Mouse (Mus musculus) E14TG2a.4 (cell line): ENCODE results near the gene Sema6d.

ENCODE experiments used
- H3K27me3 ChIP-seq: 2 replicates; pipeline ENCODE4 v1.6.1; 2014; ENCODE audit warnings: low read length, control low read depth; ENCODE audit not compliant: insufficient read depth
- H3K36me3 ChIP-seq: 2 replicates; pipeline ENCODE4 v1.6.1; 2014; ENCODE audit warnings: low read length, control low read depth; ENCODE audit not compliant: insufficient read depth
- H3K4me1 ChIP-seq: replicated peaks from 2 replicates; pipeline ENCODE4 v1.6.1; 2014; ENCODE audit warnings: low read depth, low read length, control low read depth
- H3K4me3 ChIP-seq: replicated peaks from 2 replicates; pipeline ENCODE4 v1.5.1; 2014; ENCODE audit warnings: mild to moderate bottlenecking, low read length
- H3K9me3 ChIP-seq: 2 replicates; pipeline ENCODE4 v1.6.1; 2014; ENCODE audit warnings: low read length, control low read depth
- CTCF ChIP-seq: conservative IDR thresholded peaks from 2 replicates; pipeline ENCODE4 v1.5.1; 2014; ENCODE audit warnings: low read length
- NANOG ChIP-seq: IDR thresholded peaks from 2 replicates; pipeline ENCODE4 v1.6.1; 2014; ENCODE audit warnings: borderline replicate concordance, low read length, mixed read lengths
- POU5F1 ChIP-seq: IDR thresholded peaks from 2 replicates; pipeline ENCODE4 v1.6.1; 2014; ENCODE audit warnings: low read length, borderline replicate concordance

Sema6d gene

DNA sequence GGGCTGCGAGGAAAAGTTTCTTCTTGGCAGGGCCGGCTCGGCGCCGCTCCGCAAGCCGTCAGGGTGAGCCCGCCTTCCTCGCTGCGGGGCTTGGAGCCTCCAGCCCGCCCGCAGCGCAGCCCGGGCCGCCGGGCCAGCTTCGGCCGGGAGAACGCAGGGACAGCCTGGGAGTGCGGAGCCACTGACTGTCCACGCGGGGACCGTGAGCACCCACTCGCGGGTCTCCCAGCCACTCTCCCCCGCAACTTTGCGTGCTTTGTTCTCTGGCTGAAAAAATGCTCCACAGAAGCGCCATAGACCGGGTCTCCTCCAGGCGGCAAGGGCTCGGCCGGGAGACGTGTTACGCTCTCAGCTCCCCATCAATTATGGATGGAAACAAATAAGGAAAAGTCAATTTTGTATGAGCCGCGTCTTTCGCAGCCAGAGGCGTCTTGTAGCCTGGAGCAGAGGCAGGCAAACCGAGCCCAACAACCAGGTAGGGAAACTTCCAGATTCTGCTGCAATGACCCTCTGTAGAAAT, 520.9 kb downstream of the Sema6d start:
- H3K27me3 ChIP-seq: peaks cover 68% of the 10 kb centered on the region
- TF ChIP-seq POU5F1 (no peak), NANOG (no peak), CTCF (no peak)
- H3K9me3 ChIP-seq: peaks cover 10% of the 10 kb centered on the region
- H3K36me3 ChIP-seq: no peaks in the 10 kb centered on the region
- H3K4me3 ChIP-seq: peak overlapping the region; percentile 90
- H3K4me1 ChIP-seq: peaks cover 8% of the 10 kb centered on the region

- H3K4me1 ChIP-seq: peaks cover 8% of the 10 kb centered on the region
- TF ChIP-seq CTCF (no peak), POU5F1 (no peak), NANOG (no peak)
- H3K36me3 ChIP-seq: no peaks in the 10 kb centered on the region
- H3K27me3 ChIP-seq: peaks cover 68% of the 10 kb centered on the region
- peaks cover 14% of the 10 kb centered on the region for H3K9me3 ChIP-seq
- no peak overlapping the region for H3K4me3 ChIP-seq
Observed at GRCm38 (mm10) chr2:124611226-124611625, 521.5 kb downstream of the Sema6d start.

DNA sequence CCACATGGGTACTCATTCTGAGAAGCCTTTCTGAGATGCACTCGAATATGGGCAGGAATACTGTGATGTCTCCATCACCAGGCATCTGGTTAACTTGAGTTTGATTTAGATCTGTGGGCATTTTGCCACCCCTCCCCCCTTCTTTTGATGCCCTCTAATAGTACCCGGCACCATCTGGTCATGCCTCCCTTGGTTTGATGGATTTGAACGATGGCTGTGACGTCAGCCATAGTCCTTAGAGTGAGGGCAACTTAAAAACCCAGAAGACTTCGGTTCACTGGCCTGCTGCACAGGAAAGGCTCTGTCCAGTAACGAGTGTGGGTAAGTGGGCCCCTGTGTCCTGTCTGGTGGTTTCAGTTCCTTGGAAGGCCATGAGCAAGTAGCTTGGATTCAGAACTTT, 522.5 kb downstream of the Sema6d start:
- peaks cover 8% of the 10 kb centered on the region for H3K4me1 ChIP-seq
- TF ChIP-seq NANOG: no peak
- TF ChIP-seq POU5F1: no peak
- no peak for TF ChIP-seq CTCF
- H3K36me3 ChIP-seq: no peaks in the 10 kb centered on the region
- H3K4me3 ChIP-seq: no peak overlapping the region
- peaks cover 67% of the 10 kb centered on the region for H3K27me3 ChIP-seq
- peaks cover 14% of the 10 kb centered on the region for H3K9me3 ChIP-seq

DNA sequence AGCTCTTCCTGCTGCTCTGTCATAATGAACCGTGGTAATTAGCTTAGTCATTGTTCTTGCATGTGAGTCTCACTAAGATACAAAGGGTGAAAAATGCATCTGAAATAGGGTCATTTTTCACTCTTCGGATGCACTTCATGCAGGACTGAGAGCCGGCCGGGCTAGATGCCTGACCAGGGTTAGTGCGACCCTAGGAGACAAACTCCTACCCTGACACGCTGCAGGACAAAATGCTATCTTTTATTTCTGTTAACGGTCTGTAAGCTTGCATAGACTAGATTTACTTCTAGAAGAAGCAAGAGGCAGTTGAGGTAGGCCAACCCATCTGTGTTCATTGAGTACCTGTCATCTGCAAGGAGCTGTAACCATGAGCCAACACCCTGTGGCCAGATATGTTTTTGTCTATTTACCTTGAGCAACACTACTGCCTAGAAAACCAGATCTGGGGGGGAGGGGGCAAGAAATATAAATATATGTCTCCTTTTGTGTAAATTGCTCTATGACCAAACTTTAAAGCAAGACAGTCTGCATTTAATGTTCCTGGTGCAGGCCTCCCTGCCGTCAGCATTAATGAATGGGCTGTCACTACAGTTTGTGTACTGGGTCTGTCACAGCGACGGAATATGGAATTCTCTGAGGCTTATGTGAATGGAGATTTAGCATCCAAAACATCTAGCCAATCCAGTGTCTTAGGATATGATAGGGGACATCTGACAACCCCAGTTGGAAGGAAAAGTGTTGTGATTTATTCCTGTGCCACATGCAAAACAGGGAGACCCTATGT, 523.1 kb downstream of the Sema6d start:
- peaks cover 14% of the 10 kb centered on the region for H3K9me3 ChIP-seq
- H3K36me3 ChIP-seq: no peaks in the 10 kb centered on the region
- no peak for TF ChIP-seq POU5F1
- no peak for TF ChIP-seq NANOG
- TF ChIP-seq CTCF: no peak
- peaks cover 8% of the 10 kb centered on the region for H3K4me1 ChIP-seq
- peaks cover 61% of the 10 kb centered on the region for H3K27me3 ChIP-seq
- no peak overlapping the region for H3K4me3 ChIP-seq

DNA sequence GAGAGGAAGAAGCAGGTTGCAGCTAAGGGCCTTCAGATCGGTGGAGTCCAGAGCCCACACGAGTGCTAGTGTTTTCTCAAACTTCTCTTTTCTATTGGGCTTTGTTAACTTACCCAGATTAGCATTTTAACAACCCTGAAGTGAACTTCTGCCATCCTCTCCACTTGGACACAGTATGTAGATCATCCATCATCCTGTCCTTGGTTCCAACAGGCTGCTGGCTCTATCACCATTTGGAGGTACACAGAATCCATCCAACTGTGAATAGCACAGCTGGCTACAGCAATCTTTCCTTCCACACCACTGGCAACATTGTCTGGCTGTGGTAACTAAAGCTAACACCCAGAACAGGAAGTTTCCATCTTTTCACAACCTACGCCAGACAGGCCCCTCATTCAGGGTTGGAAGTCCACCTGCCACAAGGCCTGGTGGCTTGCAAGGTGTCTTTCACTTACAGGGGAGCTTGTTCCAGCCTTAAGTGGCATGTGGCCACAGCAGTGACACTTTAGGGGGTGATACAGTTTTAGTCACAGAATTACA, 524.0 kb downstream of the Sema6d start:
- no peak for TF ChIP-seq NANOG
- no peak for TF ChIP-seq CTCF
- no peak for TF ChIP-seq POU5F1
- no peaks in the 10 kb centered on the region for H3K36me3 ChIP-seq
- peaks cover 8% of the 10 kb centered on the region for H3K4me1 ChIP-seq
- no peak overlapping the region for H3K4me3 ChIP-seq
- H3K27me3 ChIP-seq: peaks cover 53% of the 10 kb centered on the region
- H3K9me3 ChIP-seq: peaks cover 14% of the 10 kb centered on the region

DNA sequence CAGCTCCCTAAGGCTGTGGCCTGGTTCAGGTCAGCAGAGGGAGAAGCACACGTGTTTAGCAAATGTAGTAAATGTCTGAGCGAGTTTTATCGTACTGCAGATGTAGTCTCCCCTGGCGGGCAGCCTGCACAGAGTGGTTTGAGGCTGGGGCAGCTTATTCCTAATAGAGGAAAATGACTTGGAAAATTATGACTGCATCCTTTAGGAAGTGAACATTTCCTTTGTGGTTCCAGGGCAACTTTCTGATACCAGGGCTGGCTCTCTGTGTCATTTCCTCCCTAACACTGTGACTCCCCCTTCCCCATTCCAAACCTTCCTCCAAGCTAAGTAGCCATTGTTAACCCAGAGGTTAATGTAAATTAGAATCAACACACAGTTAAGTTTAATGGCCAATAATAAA, 527.0 kb downstream of the Sema6d start:
- H3K27me3 ChIP-seq: peaks cover 29% of the 10 kb centered on the region
- no peaks in the 10 kb centered on the region for H3K36me3 ChIP-seq
- peaks cover 14% of the 10 kb centered on the region for H3K9me3 ChIP-seq
- no peaks in the 10 kb centered on the region for H3K4me1 ChIP-seq
- no peak for TF ChIP-seq NANOG
- TF ChIP-seq CTCF: no peak
- TF ChIP-seq POU5F1: no peak
- H3K4me3 ChIP-seq: no peak overlapping the region

- Histone ChIP-seq H3K36me3 (no peaks in the 10 kb centered on the region), H3K27me3 (peaks cover 22% of the 10 kb centered on the region), H3K4me1 (no peaks in the 10 kb centered on the region), H3K4me3 (no peak overlapping the region), H3K9me3 (peaks cover 14% of the 10 kb centered on the region)
- TF ChIP-seq POU5F1 (no peak), CTCF (no peak), NANOG (no peak)
Observed at GRCm38 (mm10) chr2:124617440-124617839, 527.7 kb downstream of the Sema6d start.

DNA sequence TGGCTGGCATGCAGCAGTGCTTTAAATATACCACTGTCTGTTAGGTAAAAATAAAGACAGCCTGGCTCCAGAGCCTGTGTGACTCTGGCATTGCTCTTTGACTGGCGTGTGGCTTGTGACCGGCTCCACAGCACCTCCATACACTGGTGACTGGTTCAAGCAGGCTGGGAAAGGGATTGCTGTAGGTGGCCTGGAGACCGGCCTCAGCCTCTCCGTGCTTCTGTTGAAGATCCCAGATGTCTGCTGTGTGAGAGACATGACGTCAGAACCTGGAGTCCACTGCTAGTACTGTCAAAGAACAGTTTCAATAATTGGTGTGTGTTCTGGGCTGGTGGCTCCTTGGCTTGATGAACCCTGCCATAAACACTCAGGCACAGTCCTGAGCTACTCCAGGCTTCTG, 528.3 kb downstream of the Sema6d start:
- H3K27me3 ChIP-seq: peaks cover 16% of the 10 kb centered on the region
- peaks cover 14% of the 10 kb centered on the region for H3K9me3 ChIP-seq
- H3K4me3 ChIP-seq: no peak overlapping the region
- no peaks in the 10 kb centered on the region for H3K4me1 ChIP-seq
- TF ChIP-seq POU5F1 (no peak), CTCF (no peak), NANOG (no peak)
- no peaks in the 10 kb centered on the region for H3K36me3 ChIP-seq

DNA sequence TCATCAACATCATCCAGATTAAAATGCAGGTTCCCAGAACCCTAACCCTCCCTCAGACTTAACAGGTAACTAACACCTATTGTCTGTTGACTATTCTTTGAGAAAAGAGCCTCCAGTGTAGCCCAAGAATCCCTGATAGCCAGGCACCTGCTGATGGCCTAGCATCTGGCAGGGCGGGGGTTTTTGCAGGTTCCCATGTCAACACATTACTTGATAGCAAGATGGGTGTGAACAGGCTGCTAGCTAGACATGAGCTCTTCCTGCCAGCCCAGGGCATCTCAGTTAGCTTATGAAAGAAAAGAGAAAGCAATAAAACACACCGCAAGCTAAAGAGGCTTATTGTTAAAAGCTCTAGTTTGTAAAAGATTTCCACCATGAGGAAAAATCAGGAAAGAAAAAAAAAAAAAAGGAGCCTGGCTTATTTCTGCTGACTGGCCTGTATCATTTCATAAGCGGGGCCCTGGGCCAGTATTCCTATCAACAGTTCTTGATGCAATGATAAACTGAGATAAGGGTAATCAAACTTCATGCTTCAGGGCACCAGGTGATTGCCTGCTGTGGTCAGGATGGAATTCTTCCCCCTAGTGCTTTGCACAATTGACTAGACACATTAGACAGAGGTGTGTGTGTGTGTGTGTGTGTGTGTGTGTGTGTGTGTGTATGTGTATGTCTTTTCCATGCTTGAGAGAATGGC, 528.9 kb downstream of the Sema6d start:
- H3K27me3 ChIP-seq: peaks cover 10% of the 10 kb centered on the region
- no peaks in the 10 kb centered on the region for H3K4me1 ChIP-seq
- no peak overlapping the region for H3K4me3 ChIP-seq
- peaks cover 14% of the 10 kb centered on the region for H3K9me3 ChIP-seq
- TF ChIP-seq NANOG: no peak
- no peak for TF ChIP-seq CTCF
- no peaks in the 10 kb centered on the region for H3K36me3 ChIP-seq
